Mouse (Mus musculus) C2C12 (cell line): ENCODE results near the gene Gm7138.

ENCODE experiments used
- CTCF ChIP-seq: IDR thresholded peaks from one replicate; pipeline ENCODE4 v1.5.1; 2011; ENCODE audit not compliant: control insufficient read depth, insufficient read depth, insufficient read length
- MYOD1 ChIP-seq: IDR thresholded peaks from one replicate; pipeline ENCODE4 v1.6.1; 2011; ENCODE audit warnings: low read depth; ENCODE audit not compliant: control insufficient read depth, insufficient read length
- USF1 ChIP-seq: IDR thresholded peaks from one replicate; pipeline ENCODE4 v1.6.1; 2011; ENCODE audit warnings: low read depth, mild to moderate bottlenecking, control low read depth, moderate library complexity

GRCm38 (mm10) chr10:77804095-77804494, 27.4 kb upstream of the Gm7138 start:
- no peak for TF ChIP-seq CTCF
- TF ChIP-seq MYOD1: no peak
- no peak for TF ChIP-seq USF1
